Mouse (Mus musculus) right cerebral cortex, postnatal 14 days (tissue): ENCODE data around the gene Fmnl1.

Source experiments
- DNase-seq: peaks from one replicate; pipeline ENCODE4 v3.0.0; 2022

Fmnl1 gene

GRCm38 (mm10) chr11:103170494-103171285, at the start of gene Fmnl1:
Gene Fmnl1, plus strand, starts transcription at chr11:103171107.
- peak; percentile 51 for DNase-seq

GRCm38 (mm10) chr11:103131701-103132575, 39.0 kb upstream of the Fmnl1 start, which contains the start of gene Hexim2:
Gene Hexim2, plus strand, starts transcription at chr11:103132429.
- DNase-seq: peak; percentile 71

DNA sequence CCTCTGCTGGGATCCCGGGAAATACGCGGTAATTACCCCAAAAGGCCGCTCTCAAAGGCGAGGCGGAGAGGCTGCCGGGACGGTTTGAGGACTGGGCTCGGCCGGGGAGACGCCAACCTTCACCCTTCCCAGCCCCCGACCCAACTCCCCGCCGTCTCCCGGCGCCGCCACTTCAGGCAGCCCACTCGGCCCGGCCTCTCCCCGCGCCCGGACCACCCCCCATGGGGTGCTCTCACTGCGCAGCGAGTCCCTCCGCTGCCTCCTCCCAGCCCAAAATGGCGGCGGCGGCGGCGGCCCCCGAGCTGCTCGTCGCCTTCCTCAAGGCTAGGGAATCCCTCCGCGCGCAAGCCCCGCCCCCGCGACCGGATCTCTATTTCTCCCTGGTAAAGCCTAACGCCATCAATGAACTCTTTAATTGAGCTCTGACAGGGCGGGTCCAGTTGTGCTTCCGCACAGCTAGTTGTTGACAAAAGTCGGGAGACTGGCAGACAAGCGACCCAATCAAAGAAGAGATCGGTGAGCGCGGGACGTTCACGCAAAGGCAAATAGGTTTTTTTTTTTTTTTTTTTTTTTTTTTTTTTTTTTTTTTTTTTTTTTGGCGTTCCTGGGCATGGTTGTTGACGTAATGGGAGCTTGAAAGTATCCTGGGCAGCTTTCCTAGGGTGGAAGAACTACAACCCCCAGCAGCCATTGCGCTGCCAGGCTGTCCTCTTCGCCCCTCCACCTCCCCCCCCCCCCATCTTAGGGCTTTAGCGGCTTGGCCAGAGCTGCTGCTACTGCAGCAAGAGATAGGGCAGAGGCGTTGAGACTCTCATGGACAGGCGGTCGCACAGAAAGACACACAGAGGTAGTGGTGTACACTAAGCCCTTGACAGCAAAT, 38.1 kb upstream of the Fmnl1 start:
- peak; percentile 100 for DNase-seq

- DNase-seq: no peak
Observed at GRCm38 (mm10) chr11:103133456-103134185, 37.3 kb upstream of the Fmnl1 start.

- no peak for DNase-seq
Observed at GRCm38 (mm10) chr11:103134221-103134620, 36.7 kb upstream of the Fmnl1 start.

DNA sequence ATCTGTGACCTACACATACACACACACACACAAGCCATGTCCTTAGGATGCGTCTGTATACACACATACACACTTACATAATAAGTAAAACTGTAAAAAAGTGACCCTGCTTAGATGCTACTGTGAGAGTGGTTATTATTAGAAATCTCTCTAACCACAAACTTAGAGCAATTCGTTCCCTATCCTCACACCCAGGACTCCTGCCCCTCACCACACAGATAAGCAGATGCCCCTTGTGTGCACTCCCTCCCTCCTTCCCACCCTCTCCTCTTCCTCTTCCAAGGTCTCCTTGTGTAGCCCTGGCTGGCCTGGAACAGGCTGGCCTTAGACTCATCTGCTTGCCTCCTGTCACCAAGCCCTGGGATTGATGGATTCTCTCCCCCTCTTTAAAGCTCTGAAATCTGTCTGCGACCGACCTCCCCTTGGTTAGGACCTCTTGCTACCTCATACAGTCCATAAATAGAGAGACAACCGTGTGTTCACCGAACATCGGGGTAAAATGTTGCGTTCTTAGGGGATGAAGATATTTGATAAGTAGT, 34.8 kb upstream of the Fmnl1 start:
- no peak for DNase-seq

DNA sequence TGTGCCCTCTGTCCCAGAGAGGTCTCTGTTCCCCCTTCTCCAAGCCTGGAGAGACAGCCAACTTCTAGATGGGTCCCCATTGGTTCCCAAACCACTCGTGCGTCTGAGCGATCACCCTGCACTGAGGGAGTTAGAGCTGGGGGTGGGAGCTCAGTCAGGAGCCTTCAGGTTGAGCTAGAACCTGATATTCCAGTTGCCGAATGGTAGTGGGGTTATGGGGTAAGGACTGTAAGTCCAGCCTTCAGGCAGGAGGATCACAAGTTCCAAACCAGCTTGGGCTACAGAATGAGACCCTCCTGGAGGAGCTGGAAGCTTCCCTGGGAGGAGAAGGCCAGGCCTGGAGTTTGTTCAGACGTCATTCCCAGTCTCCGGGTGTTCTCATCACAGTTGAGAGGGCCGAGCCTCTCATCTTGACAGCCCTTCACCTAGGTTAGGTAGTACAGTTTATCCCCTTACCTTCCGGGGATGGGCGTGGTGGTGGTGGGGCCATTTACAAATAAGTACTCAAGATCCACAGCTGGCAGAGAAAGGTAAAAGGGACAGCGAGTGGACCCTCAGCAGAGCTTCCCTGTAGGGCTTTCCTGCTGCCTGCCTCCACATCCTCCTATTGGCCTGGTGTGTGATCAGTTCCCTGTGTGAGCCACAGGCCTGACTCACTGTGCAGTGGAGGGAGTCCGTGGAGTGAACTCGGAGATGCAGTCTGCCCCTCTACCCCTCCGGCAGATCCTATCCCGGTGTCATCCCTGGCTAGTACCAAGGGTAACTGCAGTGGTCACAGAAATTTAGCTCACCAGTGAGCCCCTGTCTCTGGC, 30.8 kb upstream of the Fmnl1 start:
- DNase-seq: no peak

- no peak for DNase-seq
Observed at GRCm38 (mm10) chr11:103140763-103141100, 30.2 kb upstream of the Fmnl1 start.

- DNase-seq: peak; percentile 31
Observed at GRCm38 (mm10) chr11:103141101-103141943, 29.6 kb upstream of the Fmnl1 start.

GRCm38 (mm10) chr11:103141944-103142255, 29.0 kb upstream of the Fmnl1 start:
- DNase-seq: no peak

DNA sequence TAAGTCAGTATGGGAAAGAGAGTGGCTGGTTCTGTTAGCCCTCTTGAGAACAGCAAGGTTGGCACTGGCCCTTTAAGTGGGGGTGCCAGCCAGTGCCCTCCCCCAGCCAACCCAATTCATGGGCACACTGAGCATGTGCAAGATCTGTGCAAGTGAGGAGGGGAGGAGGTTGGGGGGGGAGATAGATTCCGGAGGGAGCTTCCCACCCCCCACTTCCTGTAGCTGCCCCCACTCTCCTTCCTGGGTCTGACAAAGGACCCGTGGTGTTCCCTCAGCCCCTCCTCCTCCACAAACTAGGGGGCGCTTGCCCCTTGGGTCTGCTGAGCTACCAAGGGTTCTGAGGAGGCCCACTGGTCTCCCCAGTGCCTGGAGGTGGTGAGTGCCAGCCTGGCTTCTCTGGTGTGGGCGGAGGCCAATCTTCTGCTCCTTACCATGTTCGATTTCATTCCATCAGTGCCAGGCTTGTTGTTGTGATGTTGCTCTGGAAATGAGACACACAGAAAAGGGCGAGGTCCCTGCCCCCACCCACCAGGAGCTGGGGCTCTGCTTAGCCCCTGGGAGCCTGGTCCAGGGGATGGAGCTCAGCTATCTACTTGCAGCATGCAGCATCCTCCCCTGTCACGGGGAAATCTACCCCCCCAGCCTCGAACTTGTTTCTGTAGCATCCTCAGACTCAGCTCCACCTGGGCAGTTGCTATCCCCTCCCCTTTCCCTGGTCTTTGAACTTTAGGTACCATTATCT, 28.3 kb upstream of the Fmnl1 start:
- peak; percentile 80 for DNase-seq

- no peak for DNase-seq
Observed at GRCm38 (mm10) chr11:103144309-103145285, 26.3 kb upstream of the Fmnl1 start.

DNA sequence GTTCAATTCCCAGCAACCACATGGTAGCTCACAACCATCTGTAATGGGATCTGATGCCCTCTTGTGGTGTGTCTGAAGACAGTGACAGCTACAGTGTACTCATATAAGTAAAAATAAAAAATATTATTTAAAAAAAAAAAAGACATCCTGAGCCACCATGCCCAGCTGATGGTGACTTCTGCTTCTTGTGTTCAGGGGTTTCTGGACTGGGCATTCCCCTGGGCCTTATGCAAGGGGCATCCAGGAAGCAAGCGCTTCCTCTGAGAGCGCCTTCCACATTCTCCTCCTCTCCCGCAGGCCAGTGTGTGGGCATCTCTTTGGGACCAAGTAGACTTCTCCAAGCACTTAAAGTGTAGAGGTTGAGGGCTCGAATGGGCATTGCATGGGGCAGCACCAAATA, 24.5 kb upstream of the Fmnl1 start:
- DNase-seq: no peak

DNA sequence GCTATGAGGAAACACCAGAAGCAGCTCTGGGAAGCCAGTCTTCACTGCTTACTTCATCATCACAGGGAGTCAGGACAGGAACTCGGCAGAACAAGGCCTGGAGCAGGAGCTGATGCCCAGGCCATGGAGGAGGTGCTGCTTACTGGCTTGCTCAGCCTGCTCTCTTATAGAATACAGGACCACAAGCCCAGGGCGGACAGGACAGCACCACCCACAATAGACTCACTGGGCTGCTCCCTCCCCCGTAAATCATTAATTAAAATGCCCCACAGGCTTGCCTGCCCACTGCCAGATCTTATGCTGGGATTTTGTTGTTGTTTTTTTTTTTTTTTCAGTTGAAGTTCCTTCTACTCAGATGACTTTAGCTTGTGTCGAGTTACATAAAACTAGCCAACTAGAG, 23.1 kb upstream of the Fmnl1 start:
- DNase-seq: no peak

GRCm38 (mm10) chr11:103149771-103150170, 21.1 kb upstream of the Fmnl1 start:
- DNase-seq: no peak

DNA sequence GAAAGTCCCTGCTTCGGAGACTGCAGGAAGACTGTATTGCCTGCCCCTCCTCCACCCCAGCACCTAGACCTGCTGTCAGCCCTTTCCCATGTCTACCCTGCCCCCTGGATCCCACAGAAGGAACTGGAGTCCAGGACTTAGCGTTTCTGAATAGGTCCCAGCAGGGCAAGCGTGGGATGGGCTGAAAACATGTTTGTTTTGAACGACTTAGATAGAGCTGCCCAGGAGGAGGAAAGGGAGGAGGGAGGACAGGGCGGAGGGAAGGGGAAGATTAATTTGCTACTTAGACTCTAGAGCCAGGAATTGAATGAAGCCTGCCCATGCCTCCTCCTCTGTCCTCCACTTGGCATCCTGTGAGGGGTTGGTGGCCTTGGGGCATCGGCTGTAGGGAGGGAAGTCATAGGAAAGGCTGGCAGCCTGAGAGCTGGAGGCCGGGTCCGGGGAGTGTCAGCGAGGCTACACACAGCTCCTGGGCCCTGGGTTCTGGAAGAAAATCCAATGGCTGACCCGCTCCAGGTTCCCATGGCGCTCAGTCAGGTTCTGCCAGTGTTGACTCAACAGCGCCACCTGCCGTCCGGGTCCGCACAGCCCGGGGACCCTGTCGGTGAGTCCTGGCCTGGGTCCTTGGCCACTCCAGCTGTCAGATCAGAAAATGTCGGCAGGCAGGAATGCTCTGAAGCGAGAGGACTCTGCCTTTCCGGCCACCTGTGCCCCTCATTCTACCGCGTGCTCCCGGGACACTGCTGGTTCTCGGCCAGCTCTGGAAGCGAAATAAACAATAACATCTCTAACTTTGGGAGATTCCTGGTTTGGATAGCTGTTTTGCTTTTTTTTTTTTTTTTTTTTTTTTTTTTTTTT, 12.1 kb upstream of the Fmnl1 start:
- DNase-seq: peak; percentile 93

DNA sequence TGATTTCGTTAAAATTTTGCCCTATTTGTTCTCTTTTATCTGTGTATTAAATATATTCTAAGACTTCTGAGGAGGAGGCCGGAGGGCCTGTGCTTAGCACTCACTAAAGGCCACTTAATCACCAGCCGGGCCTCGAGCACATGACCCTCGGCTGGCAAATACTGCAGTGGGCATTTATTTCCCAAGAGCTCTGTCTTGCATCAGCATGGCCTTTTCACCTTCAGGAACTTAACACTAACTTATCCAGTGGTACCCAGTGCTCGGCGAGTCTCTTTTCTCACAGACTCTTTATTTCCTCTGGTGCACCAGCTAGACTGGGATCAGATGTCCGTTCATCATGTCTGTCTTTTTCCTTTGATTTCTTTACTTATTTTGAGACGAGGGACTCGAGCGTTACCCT, 10.2 kb upstream of the Fmnl1 start:
- no peak for DNase-seq
